Mouse (Mus musculus) gastrocnemius, adult 2 months (tissue): ENCODE data around the gene Zfp719. TPM values are rescaled to one million over a fixed set of nuclear protein-coding genes. Genes with fewer than 3 reads are reported as not detected.

ENCODE experiments used
- DNase-seq: peaks from one replicate; pipeline ENCODE4 v3.0.0; 2022
- H3K27ac ChIP-seq: fragments of 200-600 bp; 2 replicates; pipeline ENCODE4 v1.8.1; 2022; ENCODE audit warnings: mild to moderate bottlenecking
- H3K4me3 ChIP-seq: fragments of 200-600 bp; 2 replicates; pipeline ENCODE4 v1.8.1; 2022; ENCODE audit warnings: mild to moderate bottlenecking, moderate library complexity
- CTCF ChIP-seq: fragments of 200-600 bp; IDR thresholded peaks from 2 replicates; pipeline ENCODE4 v1.8.1; 2022; ENCODE audit warnings: antibody characterized with exemption, mild to moderate bottlenecking, moderate library complexity
- intact Hi-C: fragments of 180-260 bp; cut with DNase I; formaldehyde crosslinking; loops from one replicate; pipeline ENCODE4 v1.15.1; 2025
- long read RNA-seq, 2 experiments: library from polyadenylated mRNA; stranded (forward); transcript quantifications; one replicate each; pipeline ENCODE4 v2.0.0; 2021
- total RNA-seq, 2 experiments: library from RNA; stranded (reverse); gene quantifications; 2 replicates each; pipeline ENCODE4 v1.2.3; 2021

Zfp719 gene
- 1 to 10 TPM; 3.1 to 4.9 TPM for total RNA-seq
- long read RNA-seq, experiment 1, full-length matches to known transcripts = 3 of 3 reads
- long read RNA-seq, experiment 1, partial matches to known transcripts = 0 of 3 reads
- long read RNA-seq, experiment 1, other reads (novel, unspliced or antisense) = 0 of 3 reads
- long read RNA-seq, experiment 2, full-length matches to known transcripts = 1 of 3 reads
- long read RNA-seq, experiment 2, partial matches to known transcripts = 0 of 3 reads
- long read RNA-seq, experiment 2, other reads (novel, unspliced or antisense) = 2 of 3 reads

DNA sequence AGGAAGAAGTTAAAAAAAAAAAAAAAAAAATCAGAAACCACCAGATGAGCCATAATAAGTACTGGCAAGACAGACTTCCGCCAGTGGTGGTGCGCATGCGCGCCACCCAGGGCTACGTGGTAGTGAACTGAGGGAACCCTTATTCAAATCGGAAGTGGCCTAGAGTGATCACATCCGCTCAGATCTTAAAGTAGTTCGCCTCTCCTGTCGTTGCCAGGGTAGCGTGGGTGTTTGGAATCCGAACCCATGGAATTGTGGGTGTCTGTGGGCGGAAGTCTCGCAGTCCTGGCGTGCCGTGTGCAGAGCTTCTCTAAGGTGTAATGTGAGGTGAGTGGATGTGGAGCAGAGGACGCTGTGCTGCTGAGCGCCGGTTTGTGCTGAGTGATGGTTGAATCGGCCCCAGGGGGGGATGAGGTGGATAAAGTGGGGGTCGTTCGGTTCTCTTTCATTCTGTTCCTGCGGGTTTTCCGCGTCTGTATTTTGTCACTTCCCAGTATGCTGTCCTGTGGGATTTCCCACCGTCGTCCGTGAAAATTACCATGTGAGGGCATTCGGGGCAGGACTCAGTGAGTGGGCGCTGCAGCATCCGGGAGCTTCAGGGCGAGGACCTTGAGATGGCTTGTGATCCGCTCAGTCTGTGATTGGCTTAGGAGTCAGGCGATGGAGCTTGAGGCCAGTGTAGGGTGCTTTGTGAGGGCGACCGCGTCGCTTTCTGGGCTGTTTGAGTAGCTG is at the start of gene Zfp719:
Gene Zfp719, plus strand, starts transcription at position 171 of the 732 bp plus-strand sequence.
- peak; percentile 93 for DNase-seq
- intact Hi-C loops = loop anchor here (2.0 to 10.0 kb wide), 2 partner anchors 91 to 115 kb away; partner anchors contain the start of gene Vsig10l
- peak within 1 kb of the TSS; percentile 78 for H3K4me3 ChIP-seq
- H3K27ac ChIP-seq = peak within 1 kb of the TSS; percentile 87
- TF ChIP-seq CTCF = no peak

DNA sequence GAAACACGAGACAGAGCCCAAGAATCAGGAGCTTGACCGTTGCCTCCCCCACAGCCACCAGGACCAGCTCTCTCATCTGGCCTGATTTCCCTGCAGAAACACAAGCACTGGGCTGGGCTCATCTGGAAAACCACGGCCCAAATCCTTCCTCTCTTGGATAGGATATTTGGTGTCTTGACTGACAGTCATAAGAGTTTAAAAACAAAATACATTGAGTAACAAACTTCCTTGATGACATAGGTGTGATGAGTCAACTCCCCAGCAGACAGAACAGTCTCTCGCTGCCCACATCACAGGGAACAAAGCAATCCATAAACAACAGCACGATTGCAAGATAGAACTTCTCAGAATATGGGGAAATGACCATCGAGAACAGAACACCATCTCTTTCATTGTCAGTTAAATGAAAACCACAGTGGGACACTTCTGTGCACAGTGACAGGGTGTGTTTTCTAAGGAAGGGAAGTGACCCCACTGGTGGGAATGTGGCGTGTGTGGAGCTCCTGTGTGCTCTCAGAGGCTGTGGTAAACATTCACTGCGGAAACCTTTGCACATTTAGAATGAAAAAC is 49.1 kb upstream of the Zfp719 start:
- intact Hi-C loops = no loop called here
- TF ChIP-seq CTCF = no peak
- Histone ChIP-seq H3K27ac (no peak overlapping the region), H3K4me3 (no peak overlapping the region)
- DNase-seq = no peak

DNA sequence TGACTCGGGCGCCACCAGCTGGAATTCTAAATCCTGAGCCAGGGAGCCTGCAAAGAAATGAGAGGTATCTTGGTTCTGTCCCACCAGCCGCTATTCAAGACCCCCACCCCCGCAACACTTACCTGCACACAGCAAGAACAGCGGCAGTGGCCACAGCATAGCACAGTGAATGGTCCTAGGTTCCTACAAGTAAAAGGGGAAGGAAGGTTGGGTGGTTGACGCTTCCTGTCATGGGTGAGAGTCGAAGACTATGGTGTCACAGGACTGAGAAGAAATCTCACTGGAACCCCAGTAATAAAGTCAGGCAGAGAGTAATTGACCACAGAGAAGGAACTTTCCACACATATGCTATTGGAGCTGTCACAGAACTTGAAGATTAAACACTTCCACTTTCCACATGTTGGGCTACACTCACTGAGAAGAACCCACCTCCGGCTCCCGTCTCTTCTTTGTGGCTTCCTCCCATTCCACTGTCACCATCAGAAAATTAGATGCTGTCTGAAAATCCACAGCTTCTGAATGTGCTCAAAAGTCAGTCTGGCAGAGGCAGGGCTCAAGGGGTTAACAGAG is 46.4 kb upstream of the Zfp719 start:
- no peak for TF ChIP-seq CTCF
- Histone ChIP-seq H3K4me3 (peak overlapping the region; percentile 46), H3K27ac (peak overlapping the region; percentile 20; the same call in 1 of the 2 replicates)
- intact Hi-C loops = no loop called here
- DNase-seq = no peak

DNA sequence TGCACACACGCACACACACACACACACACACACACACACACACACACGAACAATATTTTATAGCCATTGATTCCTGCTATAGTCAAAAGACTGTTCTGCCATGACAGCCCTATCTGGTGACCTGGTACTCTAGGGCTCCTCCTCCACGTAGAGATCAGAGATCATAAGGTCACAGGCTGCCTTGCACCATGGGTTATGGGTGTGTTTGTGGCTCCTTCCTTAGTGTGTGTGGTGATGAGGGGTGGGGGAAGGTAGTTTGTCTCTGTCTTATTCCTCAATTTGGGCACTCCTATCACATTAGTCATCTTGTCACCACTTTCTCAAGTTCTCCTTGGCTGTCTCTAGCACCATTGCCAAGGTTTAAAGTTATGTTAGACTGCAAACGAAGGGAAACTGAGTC is 40.9 kb upstream of the Zfp719 start:
- intact Hi-C loops = no loop called here
- H3K27ac ChIP-seq = no peak overlapping the region
- TF ChIP-seq CTCF = no peak
- no peak for DNase-seq
- no peak overlapping the region for H3K4me3 ChIP-seq

DNA sequence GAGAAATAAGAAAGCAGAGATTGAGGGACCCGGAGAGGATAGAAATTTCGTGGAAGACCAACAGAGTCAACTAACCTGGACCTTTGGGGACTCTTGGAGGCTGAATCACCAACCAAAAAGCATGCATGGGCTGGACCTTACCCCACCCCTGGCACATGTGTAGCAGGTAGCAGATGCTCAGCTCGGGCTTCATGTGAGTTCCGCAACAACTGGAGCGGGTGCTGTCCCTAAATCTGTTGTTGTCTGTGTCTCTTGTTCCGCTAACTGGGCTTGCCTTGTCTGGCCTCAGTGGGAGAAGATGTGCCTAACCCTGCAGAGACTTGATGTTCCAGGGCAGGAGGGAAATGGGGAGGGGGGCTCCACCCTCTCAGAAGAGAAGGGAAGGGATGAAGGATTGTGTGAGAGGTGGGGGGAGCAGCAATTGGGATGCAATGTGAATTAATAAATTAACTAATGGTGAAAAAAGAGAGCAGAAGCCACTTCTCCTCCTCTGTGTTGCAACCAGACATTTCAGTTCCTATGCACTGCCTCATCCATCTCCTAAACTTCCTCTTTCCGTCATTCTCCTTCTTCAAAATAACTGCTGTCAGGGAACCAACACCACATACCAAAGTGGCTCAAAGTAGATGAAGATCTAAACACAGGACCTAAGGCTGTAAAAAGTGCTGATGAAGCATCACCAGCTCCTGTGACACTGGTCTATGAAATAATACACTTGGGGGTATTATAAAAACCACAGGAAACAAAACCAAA is 35.0 kb upstream of the Zfp719 start, which contains the start of gene Cd33:
Gene Cd33, minus strand, starts transcription at position 204 of the 753 bp plus-strand sequence.
- no peak for TF ChIP-seq CTCF
- no peak for DNase-seq
- no peak within 1 kb of the TSS for H3K4me3 ChIP-seq
- no peak within 1 kb of the TSS for H3K27ac ChIP-seq
- intact Hi-C loops = no loop called here

DNA sequence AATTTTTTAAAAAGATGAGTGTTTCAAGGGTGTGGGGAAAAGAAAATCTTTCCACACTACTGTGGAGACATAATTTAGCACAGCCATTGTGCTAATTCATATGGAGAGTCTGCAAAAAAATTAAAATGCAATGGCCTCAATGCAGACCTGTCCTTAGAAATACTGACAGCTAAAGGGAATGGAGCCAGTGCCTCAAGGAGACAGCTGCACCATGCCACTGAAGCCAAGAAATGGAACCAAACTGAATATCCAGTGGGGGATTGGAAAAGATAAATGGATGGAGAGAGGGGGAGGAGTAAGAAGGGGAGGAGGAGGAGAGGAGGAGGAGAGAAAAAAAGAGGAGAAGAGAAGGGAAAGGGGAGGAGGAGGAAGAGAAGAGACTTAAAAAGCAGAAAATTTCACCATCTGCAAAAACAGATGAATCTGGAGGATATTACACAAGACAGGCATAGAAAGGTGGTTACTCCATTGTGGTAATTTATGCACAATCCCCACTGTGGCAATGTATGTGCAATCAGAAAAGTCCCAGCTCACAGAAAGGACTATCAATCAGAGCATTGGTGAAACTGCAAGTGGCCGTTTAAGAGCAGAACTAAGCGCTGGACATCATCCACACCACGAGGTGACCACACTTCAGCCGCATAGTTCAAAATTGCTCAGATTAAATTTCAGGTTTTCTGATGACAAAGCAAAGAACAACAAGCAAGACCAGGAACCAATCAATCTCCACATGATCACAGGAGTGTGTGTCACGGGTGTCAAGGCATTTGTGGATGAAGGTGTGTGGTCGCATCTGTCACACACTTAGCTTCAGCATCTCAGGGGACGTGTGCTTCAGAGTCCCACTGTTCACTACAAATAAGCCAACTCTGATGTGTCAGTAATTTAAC is 33.5 kb upstream of the Zfp719 start:
- no peak overlapping the region for H3K4me3 ChIP-seq
- no peak overlapping the region for H3K27ac ChIP-seq
- intact Hi-C loops = no loop called here
- DNase-seq = no peak
- no peak for TF ChIP-seq CTCF

DNA sequence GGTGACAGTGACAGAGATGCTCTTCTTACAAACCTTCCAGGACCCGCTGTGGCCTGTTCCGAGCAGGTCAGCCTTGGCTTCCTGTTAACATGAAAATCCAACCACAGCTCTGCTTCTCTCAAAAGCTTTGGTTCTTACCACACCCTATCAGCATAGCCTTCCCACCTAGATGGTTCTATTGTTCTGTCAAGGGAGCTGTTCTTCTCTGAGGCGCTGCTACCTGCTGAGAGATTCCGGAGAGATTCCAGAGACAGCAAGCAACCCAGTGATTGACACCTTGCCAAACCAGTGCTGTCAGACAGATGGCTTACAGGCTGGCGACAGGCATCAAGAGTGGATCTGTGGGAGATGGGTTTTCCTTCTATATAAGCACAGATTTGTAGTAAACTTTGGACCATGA is 31.7 kb upstream of the Zfp719 start:
- intact Hi-C loops = no loop called here
- TF ChIP-seq CTCF = no peak

DNA sequence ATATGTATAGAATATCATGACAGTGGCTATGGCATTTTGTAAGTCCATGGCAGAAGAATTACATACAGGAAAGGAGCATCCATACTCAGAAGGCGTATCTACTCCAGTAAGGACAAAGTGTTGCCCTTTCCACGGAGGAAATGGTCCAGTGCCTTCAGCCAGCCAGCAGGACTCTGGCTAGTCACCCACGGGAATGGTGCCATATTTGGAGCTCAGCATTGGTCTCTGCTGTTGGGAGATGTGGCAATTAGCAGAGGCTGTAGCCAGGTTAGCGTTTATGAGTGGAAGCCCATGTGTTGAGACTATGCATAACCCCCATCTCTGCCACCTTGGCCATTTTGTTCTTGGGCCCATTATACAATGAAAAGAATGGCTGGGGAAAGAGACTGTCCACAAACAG is 31.2 kb upstream of the Zfp719 start:
- H3K4me3 ChIP-seq = no peak overlapping the region
- intact Hi-C loops = no loop called here
- TF ChIP-seq CTCF = no peak
- no peak overlapping the region for H3K27ac ChIP-seq
- DNase-seq = no peak

More for the DNA sequence above, 31.7 kb upstream of the Zfp719 start:
- Histone ChIP-seq H3K27ac (no peak overlapping the region), H3K4me3 (no peak overlapping the region)
- no peak for DNase-seq

DNA sequence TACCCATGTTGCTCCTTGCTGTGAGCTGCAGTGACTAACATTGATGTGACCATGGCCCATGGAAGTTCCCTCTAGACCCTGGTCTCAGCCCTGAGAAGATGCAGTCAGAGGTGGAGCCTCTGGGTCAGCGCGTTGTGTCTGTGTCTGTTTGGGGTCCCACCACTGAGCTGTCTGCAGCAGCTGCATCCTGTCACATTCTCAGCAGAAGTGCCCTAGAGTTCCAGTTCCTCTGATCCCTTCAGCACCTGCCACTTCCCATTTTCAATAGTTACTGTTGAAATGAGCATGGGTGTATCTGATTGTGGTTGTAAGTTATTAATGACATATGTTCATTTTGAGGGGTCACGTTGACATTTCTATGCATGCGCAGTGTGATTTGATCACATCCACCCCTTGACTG is 26.3 kb upstream of the Zfp719 start:
- DNase-seq = peak; percentile 31

DNA sequence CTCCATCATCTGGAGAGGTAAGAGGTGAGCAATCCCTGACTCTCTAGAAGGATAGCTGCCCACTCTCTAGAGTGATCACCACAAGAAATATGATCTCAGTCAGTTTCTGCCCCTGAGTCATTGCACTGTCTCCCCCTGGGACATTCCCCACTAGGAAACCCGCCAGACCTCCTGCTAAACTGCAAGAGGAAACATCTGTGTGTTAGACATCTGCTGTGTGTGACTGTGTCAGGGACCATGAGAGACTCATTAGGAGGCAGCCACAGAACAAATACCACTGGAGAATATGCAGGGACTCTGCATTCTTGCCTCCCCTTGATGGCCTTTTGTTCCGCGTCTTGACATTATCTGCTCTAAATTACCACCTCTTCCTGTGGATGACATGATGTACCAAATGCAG is 24.9 kb upstream of the Zfp719 start:
- peak; percentile 59 for DNase-seq
- Histone ChIP-seq H3K27ac (peak overlapping the region; percentile 2; the same call in 1 of the 2 replicates), H3K4me3 (no peak overlapping the region)
- TF ChIP-seq CTCF = no peak
- intact Hi-C loops = no loop called here

More for the DNA sequence above, 26.3 kb upstream of the Zfp719 start:
- no peak for TF ChIP-seq CTCF
- Histone ChIP-seq H3K4me3 (no peak overlapping the region), H3K27ac (0 out of 2 replicates have a peak overlapping the region, but pooled peaks have one; percentile 24)
- intact Hi-C loops = no loop called here

DNA sequence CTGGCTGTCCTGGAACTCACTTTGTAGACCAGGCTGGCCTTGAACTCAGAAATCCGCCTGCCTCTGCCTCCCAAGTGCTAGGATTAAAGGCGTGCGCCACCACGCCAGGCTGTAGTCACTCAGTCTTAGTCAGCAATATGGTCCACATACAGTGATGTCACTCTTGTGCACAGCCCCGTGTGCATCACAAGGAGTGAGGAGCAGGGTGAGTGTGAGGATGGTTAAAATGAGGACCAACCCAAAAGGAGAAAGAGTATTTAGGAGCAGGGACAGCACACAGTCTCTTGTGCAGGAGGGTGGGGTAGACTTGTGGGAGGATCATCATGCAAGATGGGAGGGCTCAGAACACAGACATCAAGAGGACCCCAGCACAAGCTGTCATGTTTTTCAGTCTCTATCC is 24.1 kb upstream of the Zfp719 start:
- H3K27ac ChIP-seq = no peak overlapping the region
- DNase-seq = no peak
- no peak overlapping the region for H3K4me3 ChIP-seq
- intact Hi-C loops = no loop called here
- no peak for TF ChIP-seq CTCF
